Comparison of ENCODE assay signal across 16 mouse cellular contexts in the genomic region with DNA sequence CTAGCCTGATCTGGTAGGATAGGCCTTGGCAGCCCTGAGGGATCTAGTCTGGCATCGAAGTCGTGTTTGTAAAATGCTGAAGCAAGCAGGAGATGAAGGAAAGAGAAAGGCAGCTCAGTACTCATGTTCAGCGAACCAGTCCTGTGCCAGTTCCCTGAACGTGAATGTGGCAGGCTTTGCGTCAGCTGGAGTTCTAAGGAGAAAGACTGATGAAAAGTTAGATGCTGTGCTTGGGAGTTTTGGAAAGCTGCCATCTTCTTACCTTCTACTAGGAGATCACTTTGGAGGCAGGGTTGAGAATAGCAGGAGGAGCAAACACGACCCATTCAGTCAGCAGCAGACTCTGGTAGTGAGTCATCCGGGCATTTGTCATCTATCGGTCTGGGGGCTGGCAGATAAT.
"Had no signal": no experiment of that assay in that cellular context is flagged by ENCODE, and none has a peak within 500 bp of the region (broad histone marks: within the 10 kb centered on the region; RNA-seq: fewer than 3 reads in every experiment).

No protein-coding gene starts in this region.

- ATAC-seq: hindbrain, postnatal 0 days; intestine, embryonic 16.5 days; liver, embryonic 12.5 days had no signal

- DNase-seq: gastrocnemius, postnatal 14 days; gastrocnemius, postnatal 36 days; heart, adult 2 months; heart, postnatal 14 days; heart, postnatal 36 days; kidney, adult 11 months; kidney, adult 2 months; kidney, adult 9 months; kidney, postnatal 14 days; kidney, postnatal 36 days; layer of hippocampus, adult 9-11 months; layer of hippocampus, postnatal 36 days; left cerebral cortex, postnatal 4 days had no signal
